Mouse (Mus musculus): ENCODE measurements around the gene 2310030G06Rik. TPM values are rescaled to one million over a fixed set of nuclear protein-coding genes. Genes with fewer than 3 reads are reported as not detected.

Gene 2310030G06Rik
- polyA plus RNA-seq, 1 experiment from 2014 or later = 0.79 TPM

DNA sequence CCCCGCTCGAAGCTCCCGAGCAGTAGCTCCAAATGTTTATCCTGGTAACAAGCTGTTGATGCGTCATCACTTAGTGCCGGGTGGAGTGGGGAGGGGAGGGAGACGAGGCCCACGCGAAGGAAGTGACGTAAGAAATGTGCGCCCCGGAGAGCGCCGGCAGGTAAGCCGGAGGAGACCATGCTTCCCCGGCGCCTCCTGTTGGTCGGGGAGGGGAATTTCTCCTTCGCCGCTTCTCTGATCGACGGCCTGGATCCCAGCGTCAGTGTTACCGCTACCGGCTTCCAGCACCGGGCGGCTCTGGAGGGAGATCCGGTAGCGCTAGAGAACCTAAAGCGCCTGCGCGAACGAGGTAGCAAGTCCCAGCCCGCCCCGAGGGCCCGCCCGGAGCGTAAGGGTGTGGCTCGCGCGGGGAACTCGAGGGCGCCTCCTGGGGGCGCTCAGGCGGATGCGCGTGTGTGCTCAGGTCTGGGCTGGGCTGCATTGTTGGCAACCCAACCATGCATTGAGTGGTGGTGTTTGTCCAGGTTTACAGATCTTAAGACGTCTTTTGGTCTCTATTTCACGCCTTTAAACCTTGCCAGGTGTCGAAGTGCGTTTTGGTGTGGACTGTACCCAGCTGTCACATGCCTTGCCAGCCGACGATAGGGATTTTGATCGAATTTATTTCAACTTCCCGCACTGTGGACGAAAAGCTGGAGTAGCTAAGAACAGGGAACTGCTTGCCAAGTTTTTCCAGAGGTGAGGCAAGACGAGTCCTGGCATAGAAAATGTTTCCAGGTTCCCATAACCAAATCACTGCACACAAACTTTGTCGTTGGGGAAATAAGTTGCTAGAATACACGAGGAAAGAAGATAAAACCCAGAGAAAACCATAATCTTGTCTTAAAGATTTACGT lies 22.0 kb upstream of the 2310030G06Rik start, which contains the start of gene Fdxacb1:
Gene Fdxacb1 (plus strand): TSS at position 130 of the 896 bp plus-strand sequence.
- peak; percentile 96 for ATAC-seq (replicated peaks; ENCODE audit: low FRiP score)
- WGBS = 5% methylated on average over 59 of the region's 59 CpGs

GRCm38 (mm10) chr9:50767531-50768106 lies 21.3 kb upstream of the 2310030G06Rik start:
- DNase-seq (ENCODE audit: low spot score) (no peak), ATAC-seq (replicated peaks; ENCODE audit: low FRiP score) (no peak; the same call in 1 of the 2 replicates)
- H3K36me3 ChIP-seq (ENCODE audit: control insufficient read depth, insufficient read depth, low read length) = no peaks in the 10 kb centered on the region
- WGBS = 8% methylated on average over 17 of the region's 17 CpGs
- H3K9ac ChIP-seq (ENCODE audit: low read length) = peak overlapping the region; percentile 68
- no peaks in the 10 kb centered on the region for H3K27me3 ChIP-seq (ENCODE audit: control insufficient read depth, insufficient read depth, low read length)
- no peak overlapping the region for H3K27ac ChIP-seq (ENCODE audit: low read depth, low read length)
- H3K4me3 ChIP-seq (ENCODE audit: low read depth, low read length) = peak overlapping the region; percentile 56
- peaks cover 2% of the 10 kb centered on the region; the same call in 1 of the 2 replicates for H3K4me1 ChIP-seq (replicated peaks; ENCODE audit: control insufficient read depth, insufficient read depth, low read length)
- H3K9me3 ChIP-seq (ENCODE audit: control insufficient read depth, low read length) = no peaks in the 10 kb centered on the region
- peak overlapping the region; percentile 69 for H3K4me2 ChIP-seq (ENCODE audit: low read depth, low read length, severe bottlenecking)

More for the DNA sequence above, 22.0 kb upstream of the 2310030G06Rik start, which contains the start of gene Fdxacb1:
- Histone ChIP-seq H3K9ac (ENCODE audit: low read length) (peak within 1 kb of the TSS; percentile 71), H3K4me1 (replicated peaks; ENCODE audit: control insufficient read depth, insufficient read depth, low read length) (peaks cover 2% of the 10 kb centered on the region; the same call in 1 of the 2 replicates), H3K9me3 (ENCODE audit: control insufficient read depth, low read length) (no peaks in the 10 kb centered on the region), H3K27ac (ENCODE audit: low read depth, low read length) (peak within 1 kb of the TSS; percentile 74), H3K36me3 (ENCODE audit: control insufficient read depth, insufficient read depth, low read length) (no peaks in the 10 kb centered on the region), H3K4me3 (ENCODE audit: low read depth, low read length) (peak within 1 kb of the TSS; percentile 56), H3K4me2 (ENCODE audit: low read depth, low read length, severe bottlenecking) (peak within 1 kb of the TSS; percentile 69), H3K27me3 (ENCODE audit: control insufficient read depth, insufficient read depth, low read length) (no peaks in the 10 kb centered on the region)
- peak; percentile 99 for DNase-seq (ENCODE audit: low spot score)

- Histone ChIP-seq H3K36me3 (ENCODE audit: control insufficient read depth, insufficient read depth, low read length) (no peaks in the 10 kb centered on the region), H3K9me3 (ENCODE audit: control insufficient read depth, low read length) (no peaks in the 10 kb centered on the region), H3K27me3 (ENCODE audit: control insufficient read depth, insufficient read depth, low read length) (no peaks in the 10 kb centered on the region), H3K4me3 (ENCODE audit: low read depth, low read length) (no peak overlapping the region), H3K4me2 (ENCODE audit: low read depth, low read length, severe bottlenecking) (no peak overlapping the region), H3K4me1 (replicated peaks; ENCODE audit: control insufficient read depth, insufficient read depth, low read length) (no peaks in the 10 kb centered on the region), H3K27ac (ENCODE audit: low read depth, low read length) (no peak overlapping the region), H3K9ac (ENCODE audit: low read length) (no peak overlapping the region)
- WGBS = 87% methylated on average over 1 of the region's 1 CpGs
- ATAC-seq (replicated peaks; ENCODE audit: low FRiP score) (no peak), DNase-seq (ENCODE audit: low spot score) (no peak)
These were observed 17.0 kb upstream of the 2310030G06Rik start for GRCm38 (mm10) chr9:50763331-50763730.

GRCm38 (mm10) chr9:50761520-50762243 lies 15.3 kb upstream of the 2310030G06Rik start:
- no peak for DNase-seq (ENCODE audit: low spot score)
- Histone ChIP-seq H3K36me3 (ENCODE audit: control insufficient read depth, insufficient read depth, low read length) (no peaks in the 10 kb centered on the region), H3K9ac (ENCODE audit: low read length) (no peak overlapping the region), H3K27ac (ENCODE audit: low read depth, low read length) (no peak overlapping the region), H3K4me3 (ENCODE audit: low read depth, low read length) (no peak overlapping the region), H3K4me2 (ENCODE audit: low read depth, low read length, severe bottlenecking) (no peak overlapping the region), H3K27me3 (ENCODE audit: control insufficient read depth, insufficient read depth, low read length) (no peaks in the 10 kb centered on the region), H3K4me1 (replicated peaks; ENCODE audit: control insufficient read depth, insufficient read depth, low read length) (no peaks in the 10 kb centered on the region), H3K9me3 (ENCODE audit: control insufficient read depth, low read length) (no peaks in the 10 kb centered on the region)
- 72% methylated on average over 6 of the region's 6 CpGs for WGBS
- no peak for ATAC-seq (replicated peaks; ENCODE audit: low FRiP score)

DNA sequence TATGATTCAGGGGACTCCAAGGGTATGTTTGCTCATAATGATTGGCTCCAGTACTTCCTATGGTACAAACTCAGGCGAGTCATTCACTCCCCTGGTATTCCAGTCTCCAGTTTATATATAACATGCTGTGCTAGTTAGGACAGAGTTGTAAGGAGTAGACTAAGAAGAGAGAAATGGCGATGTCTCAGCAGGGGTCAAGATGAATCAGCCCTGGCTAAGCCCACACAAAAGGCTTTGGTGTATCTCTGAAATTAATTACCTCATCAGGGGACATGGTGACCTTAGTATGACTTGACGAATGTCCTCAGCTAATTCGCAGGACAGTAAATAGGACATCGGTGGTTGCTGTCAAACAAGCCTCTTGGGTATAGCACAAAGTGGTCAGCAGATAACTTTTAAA lies 10.4 kb upstream of the 2310030G06Rik start:
- Histone ChIP-seq H3K9ac (ENCODE audit: low read length) (no peak overlapping the region), H3K36me3 (ENCODE audit: control insufficient read depth, insufficient read depth, low read length) (no peaks in the 10 kb centered on the region), H3K9me3 (ENCODE audit: control insufficient read depth, low read length) (no peaks in the 10 kb centered on the region), H3K4me3 (ENCODE audit: low read depth, low read length) (no peak overlapping the region), H3K27me3 (ENCODE audit: control insufficient read depth, insufficient read depth, low read length) (no peaks in the 10 kb centered on the region), H3K27ac (ENCODE audit: low read depth, low read length) (no peak overlapping the region), H3K4me1 (replicated peaks; ENCODE audit: control insufficient read depth, insufficient read depth, low read length) (no peaks in the 10 kb centered on the region), H3K4me2 (ENCODE audit: low read depth, low read length, severe bottlenecking) (no peak overlapping the region)
- no peak for DNase-seq (ENCODE audit: low spot score)
- 51% methylated on average over 5 of the region's 5 CpGs for WGBS
- ATAC-seq (replicated peaks; ENCODE audit: low FRiP score) = no peak

GRCm38 (mm10) chr9:50753947-50754346 lies 7.6 kb upstream of the 2310030G06Rik start:
- no peak overlapping the region for H3K4me3 ChIP-seq (ENCODE audit: low read depth, low read length)
- no peak overlapping the region for H3K4me2 ChIP-seq (ENCODE audit: low read depth, low read length, severe bottlenecking)
- no peak overlapping the region for H3K9ac ChIP-seq (ENCODE audit: low read length)
- DNase-seq (ENCODE audit: low spot score) (no peak), ATAC-seq (replicated peaks; ENCODE audit: low FRiP score) (no peak)
- H3K27me3 ChIP-seq (ENCODE audit: control insufficient read depth, insufficient read depth, low read length) = no peaks in the 10 kb centered on the region
- WGBS = 81% methylated on average over 7 of the region's 7 CpGs
- H3K27ac ChIP-seq (ENCODE audit: low read depth, low read length) = no peak overlapping the region
- no peaks in the 10 kb centered on the region for H3K36me3 ChIP-seq (ENCODE audit: control insufficient read depth, insufficient read depth, low read length)
- H3K9me3 ChIP-seq (ENCODE audit: control insufficient read depth, low read length) = no peaks in the 10 kb centered on the region
- H3K4me1 ChIP-seq (replicated peaks; ENCODE audit: control insufficient read depth, insufficient read depth, low read length) = no peaks in the 10 kb centered on the region

DNA sequence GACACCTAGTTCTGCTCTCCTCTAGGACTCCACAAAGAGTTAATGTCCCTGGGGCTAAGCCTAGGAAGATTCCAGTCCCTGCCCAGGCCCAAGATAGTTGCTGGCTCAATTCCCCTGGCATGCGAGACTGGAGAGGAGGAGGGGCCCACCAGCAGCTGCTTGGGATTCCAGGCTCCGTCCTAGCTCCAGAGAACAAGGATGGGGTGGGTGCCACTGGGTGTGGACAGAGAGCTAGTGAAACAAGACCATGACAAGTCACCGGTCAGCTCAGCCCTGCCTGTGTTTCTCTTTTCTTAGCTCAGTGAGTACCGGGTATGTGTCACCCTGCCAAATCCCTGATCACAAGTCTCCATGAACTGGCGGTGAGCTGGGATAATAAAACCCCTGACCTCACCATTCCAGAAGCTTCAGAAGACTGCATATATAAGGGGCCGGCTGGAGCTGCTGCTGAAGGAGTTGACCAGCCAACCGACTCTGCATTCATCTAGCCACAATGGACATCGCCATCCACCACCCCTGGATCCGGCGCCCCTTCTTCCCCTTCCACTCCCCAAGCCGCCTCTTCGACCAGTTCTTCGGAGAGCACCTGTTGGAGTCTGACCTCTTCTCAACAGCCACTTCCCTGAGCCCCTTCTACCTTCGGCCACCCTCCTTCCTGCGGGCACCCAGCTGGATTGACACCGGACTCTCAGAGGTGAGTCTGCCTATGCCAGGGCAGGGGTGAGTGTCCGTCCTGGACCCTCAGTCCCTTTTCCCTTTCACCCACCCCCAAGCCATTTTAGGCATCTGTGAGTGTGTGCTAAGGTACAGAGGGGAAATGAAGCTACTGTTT lies 6.7 kb upstream of the 2310030G06Rik start:
- ATAC-seq (replicated peaks; ENCODE audit: low FRiP score) (no peak), DNase-seq (ENCODE audit: low spot score) (no peak)
- Histone ChIP-seq H3K9ac (ENCODE audit: low read length) (no peak overlapping the region), H3K4me3 (ENCODE audit: low read depth, low read length) (no peak overlapping the region), H3K4me2 (ENCODE audit: low read depth, low read length, severe bottlenecking) (no peak overlapping the region), H3K36me3 (ENCODE audit: control insufficient read depth, insufficient read depth, low read length) (no peaks in the 10 kb centered on the region), H3K27ac (ENCODE audit: low read depth, low read length) (no peak overlapping the region), H3K27me3 (ENCODE audit: control insufficient read depth, insufficient read depth, low read length) (no peaks in the 10 kb centered on the region), H3K9me3 (ENCODE audit: control insufficient read depth, low read length) (no peaks in the 10 kb centered on the region), H3K4me1 (replicated peaks; ENCODE audit: control insufficient read depth, insufficient read depth, low read length) (no peaks in the 10 kb centered on the region)
- WGBS = 81% methylated on average over 17 of the region's 17 CpGs
